Mouse (Mus musculus): ENCODE data around the gene Wdr18. TPM values are rescaled to one million over a fixed set of nuclear protein-coding genes. Genes with fewer than 3 reads are reported as not detected.

Wdr18 gene
- total RNA-seq, 1 experiment from 2014 or later, result 23.0 TPM

DNA sequence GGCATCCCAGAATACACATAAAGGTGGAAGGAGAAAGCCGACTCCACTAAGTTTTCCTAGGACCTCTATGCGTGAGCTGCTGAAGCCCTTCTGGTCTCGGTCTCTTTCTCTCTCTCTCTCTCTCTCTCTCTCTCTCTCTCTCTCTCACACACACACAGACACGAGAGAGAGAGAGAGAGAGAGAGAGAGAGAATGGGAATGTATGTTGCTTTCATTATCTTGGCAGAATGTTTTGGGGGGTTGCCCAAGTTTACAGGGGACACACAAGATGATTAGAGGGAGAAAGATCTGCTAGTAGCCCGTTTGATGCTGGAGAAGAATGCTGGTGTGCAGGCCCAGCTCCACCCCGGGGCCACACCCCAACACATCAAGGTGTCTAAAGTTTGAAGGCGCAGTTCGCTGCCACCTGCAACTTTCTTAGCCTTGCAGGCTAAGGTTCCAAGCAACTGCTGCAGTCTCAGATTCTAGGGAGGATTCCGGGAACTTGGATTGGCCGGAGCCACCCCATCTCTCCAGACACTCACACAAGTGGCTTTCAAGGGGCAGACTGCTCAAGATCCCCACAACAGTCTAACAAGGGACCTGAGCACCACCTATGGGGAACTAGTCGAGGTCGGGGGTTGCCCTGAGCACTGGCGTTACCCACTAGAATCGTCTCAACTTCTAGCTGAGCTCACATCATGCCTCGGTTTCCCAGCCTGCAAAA, 34.0 kb upstream of the Wdr18 start:
- no peak for ATAC-seq (replicated peaks in 1 of 2; ENCODE audit: insufficient read depth in 1 of 2, low FRiP score in 2 of 2, low TSS enrichment in 1 of 2, low read depth in 1 of 2, poor library complexity in 2 of 2, severe bottlenecking in 2 of 2)

DNA sequence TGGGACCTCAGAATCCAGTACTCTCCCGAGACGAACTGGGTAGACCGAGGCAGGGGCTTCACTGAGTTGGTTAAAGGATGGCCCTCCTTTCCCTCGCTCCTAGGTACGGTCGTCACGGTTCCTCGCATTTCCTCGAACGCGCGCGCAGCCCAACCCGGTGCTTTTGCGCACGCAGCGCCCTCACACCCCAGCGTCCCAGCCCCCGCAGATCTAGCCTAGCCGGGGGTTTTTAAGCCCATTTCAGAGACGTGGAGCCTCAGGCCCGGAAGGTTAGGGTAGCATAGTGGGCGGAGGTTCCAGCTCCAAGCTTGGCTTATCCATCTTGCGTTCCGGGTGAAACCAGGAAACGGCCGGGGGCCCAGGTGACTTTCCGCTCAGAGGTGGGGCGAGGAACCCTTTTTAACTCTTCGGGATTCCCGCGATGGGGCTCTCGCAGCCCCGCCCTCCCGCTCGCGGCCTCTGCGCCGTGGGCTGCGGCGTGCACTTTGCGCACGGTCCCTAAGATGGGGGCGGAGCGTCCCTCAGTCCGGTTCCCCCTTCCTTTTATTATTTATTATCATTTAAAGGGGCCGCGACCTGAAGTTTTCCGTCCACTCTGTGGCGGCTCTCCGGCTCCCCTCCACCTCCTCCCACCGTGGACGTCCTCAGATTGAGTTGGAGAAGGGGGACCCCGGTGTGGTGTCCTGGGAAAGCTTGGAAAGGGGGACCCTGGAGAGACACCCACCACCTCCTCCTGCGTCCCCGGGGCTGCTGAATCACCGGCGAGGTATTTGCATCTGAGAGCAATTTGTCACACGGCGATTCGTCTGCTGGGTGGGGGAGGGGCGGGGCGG, 33.2 kb upstream of the Wdr18 start, which contains the start of gene Arid3a:
Arid3a (plus strand) TSS at position 553 of the 833 bp plus-strand sequence.
- peak; percentile 57 to 67 for ATAC-seq (replicated peaks in 1 of 2; ENCODE audit: insufficient read depth in 1 of 2, low FRiP score in 2 of 2, low TSS enrichment in 1 of 2, low read depth in 1 of 2, poor library complexity in 2 of 2, severe bottlenecking in 2 of 2)

DNA sequence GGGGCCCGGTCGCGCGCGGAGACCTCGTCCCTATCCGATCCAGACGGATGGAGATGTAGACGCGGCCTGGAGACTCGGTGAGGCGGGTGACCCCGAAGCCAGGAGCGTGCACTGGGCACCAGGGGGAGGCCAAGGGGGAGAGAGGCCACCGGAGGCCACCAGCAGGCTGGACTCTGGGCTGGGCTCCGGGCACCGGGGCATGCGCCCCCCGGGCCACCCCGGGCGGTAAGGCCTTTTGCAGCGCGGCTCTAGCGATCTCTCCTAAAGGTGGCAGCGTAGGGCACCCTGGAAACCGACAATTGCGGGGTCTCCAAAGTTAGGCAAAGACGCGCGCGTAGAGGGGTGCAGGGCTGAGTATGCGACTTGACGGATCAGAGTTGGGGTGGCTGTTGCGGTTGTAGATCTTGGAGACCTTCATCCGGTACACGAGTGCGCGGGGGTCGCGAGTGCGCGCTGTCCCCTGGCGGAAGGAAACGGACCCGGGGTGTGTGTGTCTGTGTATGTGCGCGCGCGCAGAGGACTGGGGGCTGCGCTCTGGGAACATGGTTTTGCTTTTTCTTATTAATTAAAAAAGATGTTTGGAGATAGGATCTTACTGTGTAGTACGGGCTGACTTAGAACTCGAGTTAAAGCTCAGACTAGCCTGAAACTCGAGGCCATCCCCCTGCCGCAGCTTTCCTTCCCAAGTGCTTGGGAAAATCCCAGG, 32.5 kb upstream of the Wdr18 start:
- no peak for ATAC-seq (replicated peaks in 1 of 2; ENCODE audit: insufficient read depth in 1 of 2, low FRiP score in 2 of 2, low TSS enrichment in 1 of 2, low read depth in 1 of 2, poor library complexity in 2 of 2, severe bottlenecking in 2 of 2)

DNA sequence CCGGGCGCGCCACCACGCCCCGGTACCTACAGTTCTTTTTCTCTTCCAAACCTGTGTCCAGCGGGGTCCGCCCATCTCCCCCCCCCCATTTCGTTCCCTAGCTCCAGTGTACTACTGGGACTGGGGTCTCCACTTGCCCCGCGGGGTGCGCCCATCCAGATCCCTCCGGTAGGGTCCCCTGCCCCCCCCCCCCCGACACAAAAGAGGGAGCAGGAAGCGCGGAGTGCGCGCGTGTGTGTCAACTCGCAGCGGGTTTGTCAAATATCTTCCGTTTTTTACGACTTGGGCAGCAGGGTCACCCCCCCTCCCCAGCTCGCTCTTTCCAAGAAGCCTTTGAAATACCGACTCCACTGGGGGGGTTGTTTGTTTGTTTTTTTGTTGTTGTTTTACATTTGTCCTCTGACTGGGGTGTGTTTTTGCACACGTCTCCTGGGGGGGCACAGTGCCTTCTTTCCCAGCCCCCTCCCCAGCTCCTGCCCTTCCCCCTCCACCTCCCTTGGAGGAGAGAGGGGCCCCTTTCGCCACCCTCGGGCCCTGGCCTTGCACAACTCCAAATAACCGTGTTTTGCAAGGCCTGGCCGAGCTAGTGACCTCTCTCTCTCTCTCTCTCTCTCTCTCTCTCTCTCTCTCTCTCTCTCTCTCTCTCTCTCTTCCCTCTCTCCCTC, 31.8 kb upstream of the Wdr18 start:
- no peak for ATAC-seq (replicated peaks in 1 of 2; ENCODE audit: insufficient read depth in 1 of 2, low FRiP score in 2 of 2, low TSS enrichment in 1 of 2, low read depth in 1 of 2, poor library complexity in 2 of 2, severe bottlenecking in 2 of 2)

DNA sequence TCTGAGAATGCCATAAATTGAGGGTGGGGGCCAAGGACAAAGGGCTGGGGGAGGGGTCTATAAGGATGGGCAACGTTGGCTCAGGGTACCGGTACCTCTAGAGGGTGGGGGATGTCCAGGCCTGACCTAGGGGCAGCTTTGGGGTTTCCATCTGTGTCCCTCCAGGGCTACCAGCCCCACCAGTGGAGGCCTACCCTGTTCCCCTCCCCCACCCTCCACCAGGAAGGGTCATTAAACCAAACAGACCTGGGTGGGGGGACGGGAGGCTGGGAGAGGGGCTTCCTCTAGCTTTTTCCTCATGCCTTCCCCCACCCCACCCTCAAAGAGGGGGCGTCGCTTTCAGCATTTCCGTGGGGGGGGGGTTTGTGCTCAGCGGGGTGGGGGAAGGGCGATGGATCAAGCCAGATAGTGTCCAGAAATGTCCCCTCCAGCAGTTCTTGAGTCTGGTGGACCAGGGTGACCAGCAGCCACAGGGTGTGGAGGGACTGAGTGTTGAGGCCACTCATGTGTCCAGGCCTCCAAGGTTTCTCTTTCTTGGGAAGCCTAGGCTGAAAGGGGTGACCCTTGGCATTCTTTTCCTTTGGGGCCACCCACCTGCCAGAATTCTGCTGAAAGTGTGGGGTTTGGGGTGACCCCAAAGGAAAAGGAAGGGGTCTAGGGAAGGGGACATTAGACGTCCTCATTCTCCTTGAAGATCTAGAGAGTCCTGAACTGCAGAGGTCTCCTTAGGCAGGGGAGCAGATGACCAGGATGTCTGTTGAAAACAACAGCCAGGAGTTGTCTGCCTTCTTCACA, 30.8 kb upstream of the Wdr18 start:
- no peak for ATAC-seq (replicated peaks in 1 of 2; ENCODE audit: insufficient read depth in 1 of 2, low FRiP score in 2 of 2, low TSS enrichment in 1 of 2, low read depth in 1 of 2, poor library complexity in 2 of 2, severe bottlenecking in 2 of 2)

DNA sequence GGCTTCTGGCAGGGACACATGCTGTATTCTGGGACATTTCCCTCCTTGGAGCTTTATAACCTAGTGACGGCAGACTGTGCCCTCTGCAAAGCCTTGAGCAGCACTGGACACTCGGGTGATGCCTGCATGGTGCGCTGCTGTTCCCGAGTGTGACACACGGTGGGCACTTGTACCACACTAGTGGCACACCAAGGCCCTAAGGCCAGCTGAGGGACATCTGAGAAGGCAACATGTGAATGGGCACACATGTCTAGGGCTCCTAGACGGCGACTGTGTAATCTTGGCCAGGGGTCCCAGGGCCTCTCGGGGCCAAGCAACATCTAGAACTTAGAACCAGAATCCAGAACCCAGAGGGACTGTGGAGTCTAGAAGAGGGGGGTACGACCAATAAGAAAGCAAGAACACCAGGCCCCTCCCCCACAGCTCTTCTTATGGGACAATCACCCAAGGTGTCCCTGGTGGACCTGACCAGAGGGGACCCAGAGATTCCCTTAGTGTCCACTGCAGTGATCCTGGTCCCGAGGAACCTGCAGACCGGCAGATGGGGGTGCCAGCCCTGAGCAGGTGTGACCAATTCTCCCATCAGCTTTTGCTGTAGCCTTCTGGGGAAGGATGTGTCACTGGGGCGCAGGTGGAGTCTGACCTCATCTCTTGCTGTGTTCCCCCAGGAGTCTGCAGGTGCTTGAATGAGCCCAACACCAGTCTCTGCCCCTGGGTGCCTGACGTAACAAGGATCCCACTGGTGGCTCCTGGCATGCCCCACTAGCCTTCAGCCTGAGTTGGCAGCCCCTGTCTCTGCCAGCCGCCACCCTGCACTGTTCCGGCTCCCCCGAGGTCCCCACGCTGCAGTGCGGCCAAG, 29.8 kb upstream of the Wdr18 start:
- ATAC-seq (replicated peaks in 1 of 2; ENCODE audit: insufficient read depth in 1 of 2, low FRiP score in 2 of 2, low TSS enrichment in 1 of 2, low read depth in 1 of 2, poor library complexity in 2 of 2, severe bottlenecking in 2 of 2), result no peak

DNA sequence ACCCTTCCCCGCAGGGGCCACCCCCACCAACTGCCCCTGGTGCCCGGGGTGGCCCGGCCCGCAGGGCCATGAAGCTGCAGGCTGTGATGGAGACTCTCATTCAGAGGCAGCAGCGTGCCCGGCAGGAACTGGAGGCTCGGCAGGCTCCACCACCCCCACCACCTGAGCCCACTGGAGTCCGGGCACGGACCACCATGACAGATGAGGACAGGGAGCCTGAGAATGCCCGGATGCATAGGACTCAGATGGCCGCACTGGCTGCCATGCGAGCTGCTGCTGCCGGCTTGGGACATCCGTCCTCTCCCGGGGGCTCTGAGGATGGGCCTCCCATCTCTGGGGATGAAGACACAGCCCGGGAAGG, 29.1 kb upstream of the Wdr18 start:
- ATAC-seq (replicated peaks in 1 of 2; ENCODE audit: insufficient read depth in 1 of 2, low FRiP score in 2 of 2, low TSS enrichment in 1 of 2, low read depth in 1 of 2, poor library complexity in 2 of 2, severe bottlenecking in 2 of 2), result no peak

DNA sequence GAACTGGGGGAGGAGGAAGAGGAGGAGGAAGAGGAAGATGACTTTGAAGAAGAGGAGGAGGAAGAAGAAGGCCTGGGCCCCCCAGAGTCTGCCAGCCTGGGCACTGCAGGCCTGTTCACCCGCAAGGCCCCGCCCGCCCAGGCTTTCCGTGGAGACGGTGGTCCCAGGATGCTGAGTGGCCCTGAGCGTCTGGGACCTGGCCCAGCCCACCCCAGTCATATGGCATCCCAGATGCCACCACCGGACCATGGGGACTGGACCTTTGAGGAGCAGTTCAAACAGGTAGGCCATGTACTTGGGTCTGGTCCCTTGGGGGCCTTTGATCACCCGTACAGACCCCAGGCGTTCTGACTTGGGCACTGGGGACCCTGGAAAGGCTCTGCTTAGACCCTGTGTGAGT, 28.2 kb upstream of the Wdr18 start:
- ATAC-seq (replicated peaks in 1 of 2; ENCODE audit: insufficient read depth in 1 of 2, low FRiP score in 2 of 2, low TSS enrichment in 1 of 2, low read depth in 1 of 2, poor library complexity in 2 of 2, severe bottlenecking in 2 of 2), result no peak

DNA sequence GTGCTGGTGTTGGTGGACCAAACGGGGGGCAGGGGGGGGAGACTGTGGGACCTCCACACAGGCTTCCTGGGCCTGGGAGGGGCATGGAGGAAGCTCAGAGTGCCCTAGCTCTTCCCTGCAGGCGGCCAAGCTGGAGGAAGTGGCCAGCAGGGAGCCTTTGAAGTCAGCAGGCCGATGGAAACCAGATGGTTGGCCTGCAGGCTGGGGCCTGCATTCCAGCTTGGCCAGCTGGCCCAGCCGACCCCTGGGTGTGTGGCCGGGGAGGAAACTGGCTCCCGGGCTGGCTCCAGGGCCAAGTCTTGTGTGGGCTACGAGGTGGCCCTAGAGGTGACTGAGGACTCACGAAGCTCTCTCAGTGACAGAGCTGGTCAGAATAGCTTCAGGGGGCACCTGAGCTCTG, 27.2 kb upstream of the Wdr18 start:
- ATAC-seq (replicated peaks in 1 of 2; ENCODE audit: insufficient read depth in 1 of 2, low FRiP score in 2 of 2, low TSS enrichment in 1 of 2, low read depth in 1 of 2, poor library complexity in 2 of 2, severe bottlenecking in 2 of 2), result no peak

DNA sequence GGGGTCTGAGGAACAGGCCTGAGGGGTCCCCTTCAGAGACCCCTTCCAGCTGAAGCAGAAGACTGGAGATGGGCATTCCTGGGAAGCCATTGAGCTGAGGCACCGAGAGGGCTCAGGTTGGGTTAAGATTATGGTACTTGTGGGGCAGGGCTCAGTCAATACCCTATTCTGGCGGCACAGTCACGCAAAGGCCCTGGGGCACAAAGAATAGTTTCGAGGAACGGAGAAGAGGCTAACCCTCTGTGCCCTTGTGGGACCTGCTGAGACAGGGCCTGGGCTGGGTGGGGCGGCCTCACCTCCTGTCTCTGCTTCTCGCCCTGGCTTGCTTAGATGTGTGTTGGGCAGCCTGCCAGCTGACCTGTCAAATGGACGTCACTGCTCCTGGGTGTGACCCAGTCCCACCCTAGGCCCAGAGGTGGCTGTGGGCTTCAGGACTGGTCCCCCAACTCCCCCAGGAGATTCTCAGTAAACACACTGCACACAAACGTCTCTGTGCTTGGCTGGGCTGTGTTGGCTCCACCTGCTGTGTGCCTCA, 26.7 kb upstream of the Wdr18 start:
- ATAC-seq (replicated peaks in 1 of 2; ENCODE audit: insufficient read depth in 1 of 2, low FRiP score in 2 of 2, low TSS enrichment in 1 of 2, low read depth in 1 of 2, poor library complexity in 2 of 2, severe bottlenecking in 2 of 2), result no peak

DNA sequence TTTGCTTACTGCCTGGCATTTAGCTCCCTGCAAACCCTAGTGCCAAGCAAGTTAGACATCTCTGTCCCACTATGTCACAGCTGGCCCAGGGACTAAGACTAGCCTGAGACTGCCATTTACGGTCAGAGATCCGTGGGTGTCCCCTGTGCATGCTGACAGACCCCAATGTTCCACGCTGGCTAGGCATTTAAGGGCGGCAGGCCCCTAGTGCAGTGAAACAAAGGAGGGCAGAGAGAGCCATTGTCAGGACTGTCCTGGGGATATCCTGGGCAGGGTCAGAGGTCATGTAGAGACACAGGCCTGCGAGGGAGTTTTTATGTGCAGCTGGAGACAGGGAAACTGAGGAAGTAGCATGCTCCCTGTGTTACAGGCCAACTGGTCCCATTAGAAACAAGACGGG, 26.1 kb upstream of the Wdr18 start:
- no peak for ATAC-seq (replicated peaks in 1 of 2; ENCODE audit: insufficient read depth in 1 of 2, low FRiP score in 2 of 2, low TSS enrichment in 1 of 2, low read depth in 1 of 2, poor library complexity in 2 of 2, severe bottlenecking in 2 of 2)

DNA sequence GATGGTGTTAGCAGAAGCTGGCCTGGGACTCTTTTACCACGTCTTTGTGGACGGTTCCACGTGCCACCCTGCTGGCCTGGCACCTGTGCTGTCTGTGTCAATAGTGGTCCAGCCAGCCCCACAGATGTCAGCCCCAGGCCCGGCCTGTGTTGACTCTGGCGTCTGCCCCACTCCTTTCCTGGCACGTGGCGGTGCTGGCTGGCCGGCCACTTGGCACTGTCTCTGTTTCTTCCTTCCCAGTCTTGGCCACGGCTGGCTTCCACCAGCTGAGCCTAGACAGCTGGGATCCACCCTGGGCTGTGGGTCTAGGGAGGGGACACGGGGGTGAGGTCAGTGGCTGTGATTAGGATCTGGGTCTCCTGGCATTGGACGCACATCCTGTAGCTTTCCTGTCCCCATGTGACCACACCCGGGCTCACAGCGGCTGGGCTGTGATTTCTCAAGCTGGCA, 25.7 kb upstream of the Wdr18 start:
- no peak for ATAC-seq (replicated peaks in 1 of 2; ENCODE audit: insufficient read depth in 1 of 2, low FRiP score in 2 of 2, low TSS enrichment in 1 of 2, low read depth in 1 of 2, poor library complexity in 2 of 2, severe bottlenecking in 2 of 2)

DNA sequence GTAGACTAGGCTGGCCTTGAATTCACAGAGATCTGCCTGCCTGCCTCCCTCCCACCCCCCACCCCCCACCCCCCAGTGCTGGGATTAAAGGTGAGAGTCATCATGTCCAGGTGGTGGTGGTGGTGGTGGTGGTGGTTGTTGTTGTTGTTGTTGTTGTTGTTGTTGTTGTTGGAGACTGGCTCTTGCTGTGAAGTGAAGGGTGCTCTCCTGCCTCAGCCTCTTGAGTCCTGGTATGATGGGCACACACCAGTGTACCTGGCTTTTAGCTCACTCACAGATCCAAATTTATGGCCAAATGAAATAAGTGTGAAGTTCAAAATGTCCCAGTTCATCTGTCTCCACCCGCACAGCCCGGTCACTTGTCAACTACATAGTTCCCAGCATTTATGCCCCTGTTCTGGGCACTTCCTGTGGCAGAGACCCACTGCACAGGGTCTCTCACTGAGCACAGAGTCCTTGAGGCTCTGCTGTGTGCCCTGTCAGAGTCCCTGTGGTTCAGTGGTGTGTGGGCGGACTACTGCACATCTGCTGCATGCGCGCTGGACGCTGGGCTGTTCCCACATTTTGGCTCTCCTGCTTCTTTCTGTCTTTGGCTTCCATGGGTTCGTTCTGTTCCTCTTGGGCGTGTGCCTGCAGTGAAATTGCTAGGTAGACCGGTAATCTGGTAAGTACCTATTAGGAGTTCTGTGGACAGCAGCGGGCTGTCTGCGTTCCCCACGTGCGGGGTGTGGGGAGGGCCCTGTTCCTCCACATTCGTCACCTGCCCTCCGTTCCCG, 25.0 kb upstream of the Wdr18 start:
- ATAC-seq (replicated peaks in 1 of 2; ENCODE audit: insufficient read depth in 1 of 2, low FRiP score in 2 of 2, low TSS enrichment in 1 of 2, low read depth in 1 of 2, poor library complexity in 2 of 2, severe bottlenecking in 2 of 2), result no peak

DNA sequence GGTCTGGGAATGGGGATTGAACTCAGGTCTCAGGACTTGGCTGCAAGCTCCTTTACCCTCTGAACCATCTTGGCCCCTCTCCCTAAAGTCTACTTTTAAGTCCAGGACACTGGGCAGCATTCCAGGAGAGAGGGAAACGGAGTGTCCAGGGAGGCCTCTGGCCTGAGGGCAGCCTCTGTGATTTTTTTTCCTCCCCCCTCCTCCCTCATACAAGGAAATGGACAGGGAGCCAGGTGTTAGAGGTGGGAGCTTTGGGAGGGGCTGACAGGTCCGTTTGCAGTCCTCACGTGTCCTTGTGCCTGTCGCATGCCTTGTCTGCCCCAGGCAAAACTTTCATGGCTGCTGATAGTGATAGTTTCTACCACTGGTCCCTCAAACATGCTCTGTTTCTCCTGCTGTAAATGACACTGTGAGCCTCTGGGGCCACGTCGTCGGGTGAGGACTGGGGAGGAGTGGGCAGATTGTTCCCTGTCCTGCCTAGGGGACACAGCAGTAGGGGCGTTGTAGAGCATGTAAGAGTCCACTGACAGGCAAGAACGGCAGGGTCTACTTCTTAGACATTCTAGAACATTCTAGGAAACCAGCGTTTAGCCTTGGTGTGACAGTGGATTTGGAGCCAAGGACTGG, 23.6 kb upstream of the Wdr18 start:
- ATAC-seq (replicated peaks in 1 of 2; ENCODE audit: insufficient read depth in 1 of 2, low FRiP score in 2 of 2, low TSS enrichment in 1 of 2, low read depth in 1 of 2, poor library complexity in 2 of 2, severe bottlenecking in 2 of 2), result no peak

DNA sequence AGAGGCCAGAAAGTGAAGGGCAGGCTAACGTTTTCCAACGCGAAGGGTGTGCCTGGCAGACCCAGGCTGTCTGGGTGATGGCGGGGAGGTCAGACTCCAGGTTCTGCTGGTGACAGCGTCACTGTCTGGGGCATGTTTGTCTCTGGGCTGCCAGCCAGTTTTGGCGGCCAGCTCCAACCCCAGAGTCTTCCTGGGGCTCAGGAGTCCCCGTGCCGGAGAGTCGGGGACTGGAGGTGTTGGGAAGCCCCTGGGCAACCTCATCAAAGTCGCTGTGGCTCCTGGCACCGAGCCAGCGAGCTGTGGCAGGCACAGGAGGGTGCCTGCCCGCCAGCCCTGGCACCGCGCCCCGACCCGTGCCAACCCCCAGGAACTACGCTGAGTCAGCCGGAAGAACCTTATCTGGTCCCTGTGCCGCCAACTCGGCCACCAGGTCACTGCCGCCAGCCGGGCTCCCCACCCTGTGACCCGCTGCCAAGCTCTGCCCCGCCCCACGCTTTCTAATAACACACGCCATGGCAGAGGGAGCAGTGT, 23.0 kb upstream of the Wdr18 start:
- peak; percentile 54 to 65 for ATAC-seq (replicated peaks in 1 of 2; ENCODE audit: insufficient read depth in 1 of 2, low FRiP score in 2 of 2, low TSS enrichment in 1 of 2, low read depth in 1 of 2, poor library complexity in 2 of 2, severe bottlenecking in 2 of 2)

Data from hematopoietic stem cell, adult 5-6 weeks (primary cell).